Mouse (Mus musculus): ENCODE measurements around the gene Olfr370.
"Not testable (repeated sequence)": the region's sequence is repeated elsewhere in the genome, so short reads cannot be mapped to it uniquely, and the experiment has no call there.

The Olfr370 gene

DNA sequence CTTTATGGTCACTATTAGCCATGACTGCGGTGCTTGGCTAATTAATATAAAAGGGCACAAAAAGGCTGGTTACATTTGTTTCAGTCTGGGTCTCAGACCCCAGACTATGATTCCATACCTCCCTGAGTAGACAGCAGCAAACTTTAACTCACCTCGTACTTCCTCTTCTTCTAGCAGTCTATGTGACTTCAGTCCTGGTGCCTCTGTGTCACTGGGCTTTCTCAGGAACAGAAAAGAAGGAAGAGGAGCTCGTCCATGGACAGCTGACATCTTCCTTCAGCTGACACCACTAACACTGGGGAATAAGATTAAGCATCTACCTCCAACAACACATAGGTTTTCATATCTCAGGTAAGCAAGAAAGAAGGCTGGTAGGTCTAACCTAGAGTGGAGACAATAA lies at the start of gene Olfr370:
Gene Olfr370 (plus strand): TSS at position 45 of the 400 bp plus-strand sequence.
- no peak for DNase-seq (ENCODE audit: low read depth, low spot score)

DNA sequence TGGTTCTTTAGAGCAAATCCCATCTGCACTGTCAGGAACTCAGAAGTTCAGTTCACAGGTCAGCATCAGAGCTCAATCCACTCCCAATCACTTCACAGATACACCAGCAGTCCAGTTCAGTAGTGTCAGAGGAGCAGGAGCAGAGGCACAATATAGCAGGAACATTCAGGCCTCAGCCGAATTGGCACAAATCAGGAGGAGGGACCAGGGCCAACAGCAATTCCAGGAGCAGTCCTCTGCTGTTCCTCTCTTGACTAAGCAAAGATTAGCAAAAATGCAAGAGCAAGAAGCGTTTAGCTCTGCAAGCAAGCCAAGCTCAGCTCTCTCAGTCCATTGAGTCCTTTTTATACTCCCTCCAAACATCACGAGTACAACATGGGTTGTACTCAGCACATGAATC lies 23.9 kb upstream of the Olfr370 start:
- no peak for DNase-seq (ENCODE audit: low read depth, low spot score)

DNA sequence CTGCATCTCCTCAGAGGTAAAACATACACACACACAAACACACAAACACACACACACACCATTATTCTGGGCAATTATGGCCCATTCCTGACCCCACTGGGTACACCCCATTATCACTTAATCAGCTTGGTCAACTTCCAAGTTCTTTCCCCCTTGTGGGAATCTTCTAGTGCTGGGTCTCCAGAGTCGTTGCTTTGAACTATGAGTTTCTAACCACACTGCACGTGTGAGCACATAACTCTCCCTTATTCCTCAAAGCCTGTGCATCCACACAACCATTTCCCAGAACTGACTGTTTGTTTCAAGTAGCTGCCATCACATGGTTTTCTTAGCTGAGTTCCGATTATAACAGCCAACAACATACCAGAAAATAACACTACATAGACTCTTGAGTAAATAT lies 15.1 kb upstream of the Olfr370 start:
- DNase-seq (ENCODE audit: low read depth, low spot score): no peak

DNA sequence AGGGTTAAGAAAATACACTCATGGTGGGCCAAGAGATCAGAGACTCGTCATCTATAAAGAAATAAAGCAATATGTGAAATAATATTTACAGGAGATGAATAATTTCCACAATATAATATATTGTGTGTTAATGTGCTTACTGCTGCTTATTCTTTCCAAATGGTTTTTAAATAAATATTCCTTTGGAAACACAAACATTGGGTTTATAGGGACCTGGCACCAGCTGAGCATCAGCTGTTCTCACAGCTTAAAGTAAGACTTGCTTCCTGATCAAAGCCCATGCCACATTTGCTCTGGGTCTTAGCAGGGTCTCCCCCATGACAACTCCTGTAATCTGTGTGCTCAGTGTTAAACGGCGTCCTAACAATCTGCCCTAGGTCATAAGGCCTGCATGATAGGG lies 14.7 kb upstream of the Olfr370 start:
- DNase-seq (ENCODE audit: low read depth, low spot score): not testable (repeated sequence)

DNA sequence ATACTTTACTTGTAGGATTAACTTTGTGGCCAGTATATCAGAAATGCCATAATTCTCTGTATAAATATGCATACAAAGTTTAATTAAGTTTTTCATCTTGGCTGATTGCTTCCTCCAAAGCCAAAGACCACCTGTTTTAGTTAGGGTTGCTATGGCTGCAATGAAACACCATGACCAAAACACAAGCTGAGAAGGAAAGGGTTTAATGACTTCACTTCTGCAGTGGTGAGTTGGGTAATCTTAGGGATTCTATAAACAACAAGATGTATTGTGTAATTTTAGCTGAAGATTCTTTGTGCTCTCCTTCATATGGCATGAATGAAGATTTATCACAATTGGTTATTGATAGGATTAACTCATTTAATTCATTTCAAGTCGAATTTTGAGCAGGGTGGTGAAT lies 14.3 kb upstream of the Olfr370 start:
- DNase-seq (ENCODE audit: low read depth, low spot score): no peak

DNA sequence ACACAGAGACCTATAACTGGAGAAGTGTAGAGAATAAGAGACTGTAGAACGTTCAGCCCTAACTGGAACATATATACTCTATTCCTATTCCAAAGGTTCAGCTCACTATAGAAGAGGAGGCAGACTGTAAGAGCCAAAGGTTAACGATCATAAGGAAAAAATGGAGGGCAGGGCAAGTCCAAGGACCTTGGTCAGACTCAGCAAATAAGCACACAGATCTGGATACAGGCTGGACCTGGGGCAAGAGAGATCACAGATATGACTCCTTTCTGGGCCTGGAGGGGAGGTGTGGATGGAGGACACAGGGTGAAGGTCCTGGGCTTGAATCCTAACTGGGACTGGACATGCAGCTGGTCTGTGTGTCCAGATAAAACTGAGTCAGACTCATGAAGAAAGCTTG lies 778 bp upstream of the Olfr370 start:
- DNase-seq (ENCODE audit: low read depth, low spot score): no peak

DNA sequence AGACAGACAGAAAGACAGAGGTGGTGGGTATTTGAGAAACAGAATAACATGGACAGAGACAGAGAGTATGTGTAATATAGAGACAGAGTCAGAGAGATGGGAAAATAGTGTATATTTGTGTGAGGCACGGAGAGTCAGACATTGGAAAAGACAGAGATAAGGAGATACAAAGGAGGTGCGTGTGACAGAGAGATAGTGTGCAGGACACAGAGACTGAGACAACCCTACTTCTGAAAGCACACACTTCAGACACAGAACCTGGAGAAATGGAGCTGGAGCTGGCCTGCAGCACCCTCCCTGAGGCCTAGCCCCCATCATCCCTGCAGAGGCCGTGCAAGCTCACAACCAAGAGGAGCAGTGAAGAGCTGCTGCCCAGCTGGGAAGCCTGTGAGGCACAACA lies 27.1 kb downstream of the Olfr370 start:
- DNase-seq (ENCODE audit: low read depth, low spot score): no peak

DNA sequence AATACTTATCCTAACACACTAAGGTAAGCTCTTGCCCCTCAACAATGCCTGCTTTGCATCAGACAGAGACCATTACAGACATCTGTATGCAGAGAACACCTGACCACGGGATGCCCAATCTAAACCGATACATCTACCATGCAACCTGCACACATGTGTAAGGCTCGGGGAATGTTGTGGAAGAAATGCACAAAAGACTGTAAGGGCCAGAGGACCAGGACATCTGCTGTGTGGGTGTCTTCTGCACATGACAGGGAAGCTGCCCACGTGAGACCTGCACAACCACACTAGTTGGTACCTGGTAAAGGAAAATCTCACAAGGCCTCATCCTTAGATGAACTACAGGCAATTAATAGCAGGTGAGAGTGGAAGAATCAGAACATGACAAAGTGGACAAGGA lies 27.7 kb downstream of the Olfr370 start:
- DNase-seq (ENCODE audit: low read depth, low spot score): no peak

DNA sequence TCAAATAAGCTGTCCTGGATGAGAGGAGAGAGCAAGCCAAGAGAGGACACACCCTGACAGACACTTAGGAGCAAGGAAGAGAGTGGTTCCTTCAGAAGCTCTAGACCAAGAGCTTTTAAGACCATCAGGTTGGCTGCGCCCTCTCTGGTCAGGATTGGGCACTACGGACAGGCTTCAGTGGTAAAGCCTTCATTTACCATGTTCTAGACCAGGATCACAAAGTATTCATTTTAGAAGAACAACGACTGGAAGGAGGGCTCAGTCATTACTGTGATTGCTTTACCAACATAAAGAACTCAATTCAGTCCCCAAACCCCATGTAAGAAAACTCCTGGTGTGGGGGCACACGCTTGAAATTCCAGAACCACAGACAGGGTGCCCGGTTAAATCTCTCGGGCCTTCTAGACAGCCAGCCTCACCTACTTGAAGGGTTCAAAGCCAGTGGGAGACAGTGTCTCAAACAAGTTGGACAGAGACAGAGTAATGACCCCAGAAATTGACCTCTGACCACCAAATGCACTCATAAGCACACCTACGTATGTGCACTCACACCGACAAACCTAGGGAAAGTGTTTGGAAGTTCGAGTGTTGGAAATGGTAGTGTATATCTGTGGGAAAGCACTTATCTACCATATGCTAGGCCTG lies 30.3 kb downstream of the Olfr370 start:
- peak; percentile 26 for DNase-seq (ENCODE audit: low read depth, low spot score)

DNA sequence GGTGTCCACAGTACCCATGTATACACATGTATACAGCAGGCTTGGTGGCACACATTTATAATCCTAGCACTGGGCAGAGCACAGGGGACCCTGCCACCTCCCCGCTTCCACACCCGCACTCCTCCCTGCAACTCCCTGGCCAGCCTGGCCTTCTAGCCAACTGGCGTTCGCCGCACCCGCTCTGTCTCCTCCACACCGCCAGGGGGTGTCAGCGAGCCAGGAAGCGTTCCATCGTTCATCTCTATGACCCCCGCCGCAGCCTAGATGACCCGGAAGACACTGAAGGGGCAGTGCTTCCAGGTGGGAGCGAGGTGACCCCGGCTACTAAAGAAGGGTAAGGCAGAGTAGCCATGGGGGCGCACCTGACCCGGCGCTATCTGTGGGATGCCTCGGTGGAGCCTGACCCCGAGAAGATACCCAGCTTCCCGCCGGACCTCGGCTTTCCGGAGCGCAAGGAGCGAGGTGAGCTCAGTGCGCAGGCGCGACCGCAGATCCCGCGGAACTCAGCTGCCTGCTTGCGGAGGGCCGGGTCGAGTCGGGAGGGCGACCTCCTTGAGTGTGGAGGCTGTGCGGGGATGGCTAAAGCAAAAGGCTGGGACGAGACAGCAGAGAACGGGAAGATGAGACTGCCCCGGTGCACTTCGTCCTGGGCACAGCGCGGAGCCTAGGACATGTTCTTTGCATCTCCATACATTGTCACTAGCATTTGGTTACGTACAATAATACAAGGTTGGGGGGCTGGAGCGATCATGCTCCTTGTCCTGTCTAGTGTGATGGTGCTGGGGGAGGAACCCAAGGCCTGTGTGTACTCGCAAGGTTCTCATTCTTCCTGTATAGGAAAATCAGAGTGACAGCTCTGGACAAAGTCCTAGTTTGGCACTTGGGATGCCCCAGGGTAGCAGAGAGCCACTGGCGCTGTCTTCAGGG lies 31.2 kb downstream of the Olfr370 start, which contains the start of gene Ndufb7:
Gene Ndufb7 (plus strand): TSS at position 203 of the 927 bp plus-strand sequence.
- peak; percentile 93 for DNase-seq (ENCODE audit: low read depth, low spot score)

DNA sequence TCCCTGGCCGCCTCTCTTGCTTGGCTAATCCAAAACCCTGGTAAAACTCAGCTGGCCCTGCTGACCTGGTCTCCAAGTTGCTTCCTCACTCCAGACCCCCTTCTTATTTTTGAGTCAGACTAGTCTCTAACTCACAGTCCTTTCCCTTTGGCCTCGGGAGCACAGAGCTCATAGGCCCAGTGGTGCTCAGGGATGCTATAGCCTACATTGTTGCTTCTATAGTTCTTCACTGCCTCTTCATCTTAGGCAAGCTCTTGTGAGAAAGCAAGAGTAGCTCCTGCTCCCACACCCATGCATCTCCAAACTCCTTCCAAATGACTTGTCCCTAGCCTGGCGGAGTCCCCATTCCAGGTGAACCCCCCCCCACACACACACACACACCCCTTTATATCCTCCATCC lies 32.1 kb downstream of the Olfr370 start:
- DNase-seq (ENCODE audit: low read depth, low spot score): no peak

DNA sequence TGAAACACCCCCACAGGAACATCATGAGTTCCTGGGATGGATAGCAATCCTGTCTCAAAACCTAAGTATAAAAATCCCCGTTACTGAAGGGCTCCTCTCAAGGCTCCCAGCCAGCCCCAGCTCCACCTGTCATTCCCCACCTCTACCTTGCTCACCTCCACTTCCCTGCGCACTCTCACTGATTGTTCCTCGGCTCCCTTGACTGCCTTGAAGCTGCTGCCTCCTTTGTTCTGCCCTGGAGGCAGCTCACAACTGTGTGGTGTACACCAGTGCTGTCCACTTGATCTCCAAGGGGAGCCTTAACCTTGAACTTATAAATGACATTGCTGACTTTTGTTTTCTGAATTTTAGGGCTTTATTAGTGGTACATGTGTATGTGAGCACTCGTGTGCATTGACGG lies 32.5 kb downstream of the Olfr370 start:
- DNase-seq (ENCODE audit: low read depth, low spot score): peak; percentile 67

DNA sequence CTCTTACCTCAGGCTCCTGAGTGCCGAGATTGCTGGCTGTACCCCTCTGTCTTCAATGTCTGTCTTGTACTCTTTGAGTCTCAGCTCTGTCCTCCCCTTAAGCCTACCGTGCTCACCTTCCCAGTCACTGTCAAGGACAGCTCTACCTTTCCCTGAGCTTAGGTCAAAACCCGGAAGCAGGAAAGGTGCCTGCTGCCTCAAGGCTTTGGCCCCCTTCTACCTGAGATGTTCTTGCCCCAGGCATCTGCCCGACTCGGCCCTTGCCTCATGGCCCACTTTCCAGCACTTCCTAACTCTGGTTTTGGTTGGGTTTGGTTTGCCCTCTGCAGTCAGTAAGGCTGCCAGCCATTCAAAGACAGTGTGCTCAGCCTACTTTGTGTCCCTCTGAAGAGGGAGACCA lies 33.2 kb downstream of the Olfr370 start:
- DNase-seq (ENCODE audit: low read depth, low spot score): no peak

DNA sequence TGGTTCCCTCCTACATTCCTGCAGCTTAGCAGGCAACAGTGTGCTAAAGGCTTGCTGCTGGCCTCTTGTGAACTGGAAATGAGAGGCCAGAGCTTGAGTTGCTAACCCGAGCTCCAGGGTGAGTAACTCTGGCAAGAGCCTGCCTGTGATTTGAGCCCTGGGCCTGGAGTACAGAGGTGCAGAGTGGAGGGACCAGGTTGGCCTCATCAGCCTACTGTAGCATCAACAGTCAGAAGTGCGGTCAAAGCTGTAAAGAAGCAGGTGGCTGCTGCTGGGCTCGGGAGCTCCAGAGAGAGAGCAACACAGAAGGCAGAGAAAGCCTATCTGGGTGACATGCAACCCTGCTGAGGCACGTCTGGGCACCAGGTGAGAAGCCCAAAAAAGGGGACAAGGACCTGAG lies 33.6 kb downstream of the Olfr370 start:
- no peak for DNase-seq (ENCODE audit: low read depth, low spot score)

DNA sequence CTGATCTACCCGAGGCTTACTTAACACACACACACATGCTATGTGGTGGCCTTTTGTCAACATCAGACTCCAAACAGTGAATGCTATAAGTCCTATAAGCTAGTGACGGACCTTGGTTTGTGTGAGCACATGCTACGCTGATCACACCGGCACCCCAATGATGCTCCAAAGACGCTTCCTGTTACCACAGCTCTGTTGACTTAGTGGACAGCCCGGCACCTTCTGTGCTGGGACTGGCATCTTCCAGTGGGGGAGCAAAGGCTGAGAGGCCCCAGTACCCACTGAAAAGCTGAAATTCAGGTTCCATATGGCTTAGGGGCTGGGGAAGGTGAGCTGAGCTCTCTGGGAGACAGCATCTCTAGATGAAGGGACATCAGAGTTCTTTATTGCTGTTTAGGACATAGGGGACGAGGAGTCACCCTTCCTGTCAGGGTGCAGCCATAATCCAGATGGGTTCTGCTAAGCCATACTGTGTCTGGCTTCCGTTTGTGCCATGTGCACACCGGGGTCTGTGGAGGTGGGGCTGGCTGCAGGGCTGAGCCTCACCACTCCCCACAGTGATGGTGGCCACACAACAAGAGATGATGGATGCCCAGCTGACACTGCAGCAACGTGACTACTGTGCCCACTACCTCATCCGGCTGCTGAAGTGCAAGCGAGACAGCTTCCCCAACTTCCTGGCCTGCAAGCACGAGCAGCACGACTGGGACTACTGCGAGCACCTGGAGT lies 34.9 kb downstream of the Olfr370 start:
- DNase-seq (ENCODE audit: low read depth, low spot score): no peak

DNA sequence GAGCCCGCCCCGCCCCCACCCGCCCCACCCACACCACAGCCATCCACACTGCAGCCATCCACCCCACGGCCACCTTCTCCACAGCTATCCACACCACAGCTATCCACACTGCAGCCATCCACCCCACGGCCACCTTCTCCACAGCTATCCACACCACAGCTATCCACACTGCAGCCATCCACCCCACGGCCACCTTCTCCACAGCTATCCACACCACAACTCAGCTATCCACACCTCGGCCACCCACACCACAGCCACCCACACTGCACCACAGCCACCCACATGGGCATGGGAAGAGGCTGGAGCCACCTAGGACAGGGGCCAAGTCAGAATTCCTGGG lies 35.4 kb downstream of the Olfr370 start:
- DNase-seq (ENCODE audit: low read depth, low spot score): not testable (repeated sequence)

DNA sequence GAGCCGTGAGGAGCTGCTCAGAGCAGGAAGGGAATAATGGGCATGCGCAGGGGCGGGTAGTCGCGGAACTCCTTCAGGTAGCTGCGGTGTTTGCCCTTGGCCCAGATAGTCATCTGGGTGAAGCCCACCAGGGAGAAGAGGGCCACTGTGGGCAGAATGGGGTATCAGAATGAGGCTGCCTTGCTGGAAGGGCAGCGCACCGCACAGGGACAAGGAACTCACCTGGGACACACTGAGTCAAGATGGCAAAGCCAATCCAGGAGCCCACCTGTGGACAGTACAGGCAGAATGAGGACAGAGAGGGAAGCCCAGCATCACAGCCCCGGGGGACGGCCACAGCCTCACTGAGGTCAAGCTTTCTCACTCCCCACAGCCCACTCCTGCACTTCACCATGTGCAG lies 36.2 kb downstream of the Olfr370 start:
- no peak for DNase-seq (ENCODE audit: low read depth, low spot score)

DNA sequence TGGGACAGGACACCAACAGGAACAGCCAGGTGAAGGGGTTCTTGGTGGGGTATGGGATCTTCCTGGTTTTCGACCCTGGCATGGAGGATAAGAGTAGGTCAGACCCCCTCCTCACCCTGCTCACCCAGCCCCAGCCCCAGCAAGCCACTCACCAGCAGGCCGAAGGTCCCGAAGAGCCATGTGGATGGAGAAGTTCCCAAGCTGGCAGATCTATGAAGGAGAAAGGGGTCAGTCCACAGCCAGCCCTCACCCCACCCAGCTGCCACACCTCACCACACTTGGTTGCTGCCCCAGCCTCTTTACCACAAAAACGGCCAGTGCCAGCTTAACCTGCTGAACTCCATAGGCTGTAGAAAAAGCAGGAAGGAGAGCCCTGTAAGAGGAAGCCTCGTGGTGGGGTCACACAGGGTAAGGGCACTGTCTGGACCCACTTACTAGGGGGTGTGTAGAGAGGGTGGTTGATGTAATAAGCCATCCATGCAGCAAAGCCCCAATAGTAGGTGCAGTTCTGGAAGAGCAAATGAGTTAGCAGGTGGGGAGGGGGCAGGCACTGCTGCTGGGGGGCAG lies 36.7 kb downstream of the Olfr370 start:
- DNase-seq (ENCODE audit: low read depth, low spot score): no peak

DNA sequence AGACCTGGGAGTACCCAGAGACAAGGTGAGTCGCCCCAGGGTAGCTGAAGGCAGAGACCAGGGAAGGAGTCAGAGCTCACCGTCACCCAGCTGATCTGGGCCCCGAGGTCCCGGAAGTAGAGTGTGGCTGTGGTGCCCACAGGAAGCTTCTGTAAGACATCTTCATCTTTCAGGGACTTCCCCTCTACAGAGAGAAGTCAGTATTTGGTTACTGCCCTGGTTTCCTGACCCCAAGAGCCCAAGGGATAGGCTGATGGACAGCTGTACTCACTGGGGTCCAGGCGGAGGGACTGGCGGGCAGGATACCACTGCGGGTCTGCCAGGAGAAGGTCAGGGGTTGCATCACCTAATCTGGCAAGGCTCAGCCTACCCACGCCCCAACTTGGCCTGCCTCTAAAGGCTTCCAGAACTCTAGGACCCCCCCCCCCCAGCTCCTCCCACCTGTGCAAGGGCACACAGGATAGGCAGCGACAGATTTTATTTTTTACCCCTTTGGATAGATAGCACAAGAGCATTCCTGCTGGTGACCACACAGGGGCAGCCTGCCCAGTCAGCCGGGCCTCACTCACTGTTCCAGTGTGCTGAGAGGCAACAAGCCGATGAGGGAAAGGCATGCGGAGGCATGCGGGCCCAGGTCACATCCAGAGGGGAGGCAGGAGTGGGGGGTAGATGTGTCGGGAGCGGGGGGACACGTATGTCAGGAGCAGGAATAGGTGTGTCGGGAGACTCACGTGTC lies 37.7 kb downstream of the Olfr370 start:
- DNase-seq (ENCODE audit: low read depth, low spot score): no peak

DNA sequence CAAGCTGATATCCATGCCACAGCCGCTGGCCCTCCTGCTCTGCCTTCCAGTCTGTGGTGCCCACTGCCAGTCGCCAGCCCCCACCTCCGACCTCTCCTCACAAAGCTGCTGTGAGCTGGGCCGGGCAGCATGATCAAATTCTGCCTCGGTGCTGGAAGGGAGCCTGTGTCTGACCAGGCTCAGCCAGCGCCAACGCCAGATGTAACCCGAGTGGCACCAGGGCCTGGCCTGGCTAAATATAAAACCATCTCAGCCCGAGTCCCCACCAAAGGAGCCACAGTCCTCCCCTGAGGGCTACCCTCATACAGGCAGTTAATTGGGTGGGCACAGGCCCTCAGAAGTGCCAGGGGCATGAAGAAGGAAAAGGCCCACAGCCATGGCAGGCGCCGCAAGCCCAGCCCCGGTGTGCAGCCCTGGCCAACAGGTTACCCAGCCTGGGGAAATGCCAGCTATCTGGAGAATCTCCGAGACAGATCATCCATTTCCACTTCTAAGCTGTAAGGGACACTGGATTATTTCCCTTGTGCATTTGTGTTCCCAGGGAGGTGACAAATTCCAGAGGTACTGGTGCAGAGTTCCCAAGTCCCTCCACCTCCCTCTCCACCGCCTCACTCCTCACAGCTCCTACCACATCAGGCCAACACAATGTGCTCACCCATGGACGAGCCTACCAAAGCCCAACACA lies 39.2 kb downstream of the Olfr370 start:
- no peak for DNase-seq (ENCODE audit: low read depth, low spot score)
